Mouse (Mus musculus): ENCODE measurements around the gene Defb20. TPM values are rescaled to one million over a fixed set of nuclear protein-coding genes. Genes with fewer than 3 reads are reported as not detected.

Gene Defb20
- polyA plus RNA-seq, 1 experiment = not detected

- WGBS = 87% methylated on average over 2 of the region's 2 CpGs
- Histone ChIP-seq H3K27ac (ENCODE audit: insufficient read depth, low read depth, low read length) (no peak overlapping the region), H3K4me1 (ENCODE audit: control insufficient read depth, insufficient read depth, low read length) (peaks cover 13% of the 10 kb centered on the region), H3K4me3 (ENCODE audit: insufficient read depth, low read depth, low read length) (no peak overlapping the region)
- TF ChIP-seq POLR2A (IDR thresholded peaks at IDR 0.05; ENCODE audit: insufficient read depth, low read depth, low read length) = no peak
- no peak for TF ChIP-seq CTCF (IDR thresholded peaks at IDR 0.05; ENCODE audit: insufficient read depth, low read depth, low read length)
Measured at GRCm38 (mm10) chr2:152446642-152447041, 30.2 kb upstream of the Defb20 start.

- H3K4me1 ChIP-seq (ENCODE audit: control insufficient read depth, insufficient read depth, low read length) = peaks cover 13% of the 10 kb centered on the region
- H3K4me3 ChIP-seq (ENCODE audit: insufficient read depth, low read depth, low read length) = no peak overlapping the region
- WGBS = 17% methylated on average over 5 of the region's 5 CpGs
- TF ChIP-seq CTCF (IDR thresholded peaks at IDR 0.05; ENCODE audit: insufficient read depth, low read depth, low read length) (no peak), POLR2A (IDR thresholded peaks at IDR 0.05; ENCODE audit: insufficient read depth, low read depth, low read length) (no peak)
- H3K27ac ChIP-seq (ENCODE audit: insufficient read depth, low read depth, low read length) = no peak overlapping the region
Measured at GRCm38 (mm10) chr2:152447461-152447860, 29.4 kb upstream of the Defb20 start.

DNA sequence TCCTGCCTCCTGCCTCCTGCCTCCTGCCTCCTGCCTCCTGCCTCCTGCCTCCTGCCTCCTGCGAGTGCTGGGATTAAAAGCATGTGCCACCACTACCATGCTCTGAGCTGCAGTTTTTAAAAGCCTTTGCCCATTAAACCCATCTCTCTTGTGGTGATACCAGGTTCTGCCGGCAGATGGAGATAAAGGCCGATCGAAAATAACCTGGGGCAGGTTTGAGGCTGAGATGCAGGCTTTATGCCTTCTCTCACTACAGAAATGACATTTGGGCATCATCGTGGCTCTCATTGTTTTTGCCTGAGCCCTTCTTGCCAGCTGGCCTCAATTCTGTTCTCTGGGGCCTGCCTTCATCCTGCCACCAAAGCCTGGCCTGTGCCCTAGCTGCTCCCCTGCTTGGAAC lies 26.6 kb upstream of the Defb20 start:
- TF ChIP-seq CTCF (IDR thresholded peaks at IDR 0.05; ENCODE audit: insufficient read depth, low read depth, low read length) (peak; percentile 29; the same call in 1 of the 2 replicates), POLR2A (IDR thresholded peaks at IDR 0.05; ENCODE audit: insufficient read depth, low read depth, low read length) (no peak)
- H3K4me3 ChIP-seq (ENCODE audit: insufficient read depth, low read depth, low read length) = no peak overlapping the region
- no peak overlapping the region for H3K27ac ChIP-seq (ENCODE audit: insufficient read depth, low read depth, low read length)
- H3K4me1 ChIP-seq (ENCODE audit: control insufficient read depth, insufficient read depth, low read length) = peaks cover 10% of the 10 kb centered on the region
- 5% methylated on average over 5 of the region's 5 CpGs for WGBS

DNA sequence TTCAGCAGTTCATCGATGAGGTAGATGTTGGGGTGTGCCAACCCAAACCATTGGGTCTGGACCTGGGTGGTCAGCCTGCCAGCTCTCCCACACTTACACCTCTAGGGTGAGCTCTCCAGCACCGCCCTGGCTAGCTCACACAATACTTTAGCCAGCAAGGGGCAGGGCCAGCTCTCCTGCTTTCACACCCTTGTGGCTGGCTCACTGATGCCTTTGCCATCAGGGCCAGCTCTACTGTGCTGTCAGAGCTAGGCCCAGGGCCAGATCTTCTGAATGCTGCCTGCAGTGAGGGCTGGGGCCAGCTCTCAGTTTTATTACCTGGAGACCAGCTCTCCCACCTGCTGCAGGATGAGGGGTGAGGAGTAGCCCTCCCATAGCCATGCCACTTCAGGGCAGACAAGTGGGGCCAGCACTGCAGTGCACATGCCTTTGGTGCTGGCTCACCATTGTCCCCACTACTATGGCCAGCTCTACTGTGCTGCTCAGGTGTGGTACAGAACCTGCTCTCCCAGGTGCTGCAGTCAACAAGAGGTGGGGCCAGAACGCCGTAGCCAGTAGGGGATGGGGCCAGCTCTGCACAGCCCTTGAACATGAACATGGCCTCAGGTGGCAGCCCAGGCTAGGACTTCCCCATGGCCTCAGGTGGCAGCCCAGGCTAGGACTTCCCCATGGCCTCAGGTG lies 24.6 kb upstream of the Defb20 start:
- 79% methylated on average over 4 of the region's 4 CpGs for WGBS
- Histone ChIP-seq H3K27ac (ENCODE audit: insufficient read depth, low read depth, low read length) (no peak overlapping the region), H3K4me1 (ENCODE audit: control insufficient read depth, insufficient read depth, low read length) (peaks cover 5% of the 10 kb centered on the region), H3K4me3 (ENCODE audit: insufficient read depth, low read depth, low read length) (no peak overlapping the region)
- TF ChIP-seq POLR2A (IDR thresholded peaks at IDR 0.05; ENCODE audit: insufficient read depth, low read depth, low read length) (no peak), CTCF (IDR thresholded peaks at IDR 0.05; ENCODE audit: insufficient read depth, low read depth, low read length) (no peak)

GRCm38 (mm10) chr2:152459241-152459640 lies 17.6 kb upstream of the Defb20 start:
- Histone ChIP-seq H3K4me1 (ENCODE audit: control insufficient read depth, insufficient read depth, low read length) (no peaks in the 10 kb centered on the region), H3K27ac (ENCODE audit: insufficient read depth, low read depth, low read length) (no peak overlapping the region), H3K4me3 (ENCODE audit: insufficient read depth, low read depth, low read length) (no peak overlapping the region)
- TF ChIP-seq CTCF (IDR thresholded peaks at IDR 0.05; ENCODE audit: insufficient read depth, low read depth, low read length) (no peak), POLR2A (IDR thresholded peaks at IDR 0.05; ENCODE audit: insufficient read depth, low read depth, low read length) (no peak)
- 49% methylated on average over 13 of the region's 13 CpGs for WGBS

DNA sequence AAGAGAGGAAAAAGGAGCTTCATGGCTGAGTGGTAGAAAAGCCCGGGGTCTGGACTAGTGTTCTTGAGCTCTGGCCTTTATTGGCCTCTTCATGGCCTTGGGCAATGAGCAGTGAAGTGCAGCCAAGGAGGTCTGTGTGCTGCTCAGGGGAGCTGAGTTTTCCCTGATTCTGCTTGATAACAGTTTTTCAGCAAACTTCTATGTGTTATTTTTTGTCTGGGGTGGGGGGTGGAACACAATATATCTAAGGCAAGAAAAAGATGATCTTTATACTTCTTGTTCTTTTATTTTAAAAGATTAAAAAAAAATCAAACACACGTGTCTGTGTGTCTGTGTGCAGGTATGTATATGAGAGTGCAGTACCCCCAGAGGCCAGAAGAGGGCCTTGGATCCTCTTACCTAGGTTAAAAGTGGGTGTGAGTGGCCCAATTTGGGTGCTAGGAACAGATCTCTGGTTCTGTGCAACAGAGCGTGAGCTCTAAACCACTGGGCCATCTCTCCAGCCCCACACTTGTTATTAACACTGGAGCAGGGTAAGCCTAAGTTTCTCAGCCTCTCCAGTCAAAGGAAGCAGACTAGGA lies 12.2 kb upstream of the Defb20 start, which contains the start of gene Defb23:
Gene Defb23, minus strand, starts transcription at position 51 of the 581 bp plus-strand sequence.
- Histone ChIP-seq H3K4me1 (ENCODE audit: control insufficient read depth, insufficient read depth, low read length) (no peaks in the 10 kb centered on the region), H3K27ac (ENCODE audit: insufficient read depth, low read depth, low read length) (no peak within 1 kb of the TSS), H3K4me3 (ENCODE audit: insufficient read depth, low read depth, low read length) (no peak within 1 kb of the TSS)
- TF ChIP-seq CTCF (IDR thresholded peaks at IDR 0.05; ENCODE audit: insufficient read depth, low read depth, low read length) = no peak
- no peak for TF ChIP-seq POLR2A (IDR thresholded peaks at IDR 0.05; ENCODE audit: insufficient read depth, low read depth, low read length)
- 95% methylated on average over 3 of the region's 3 CpGs for WGBS

DNA sequence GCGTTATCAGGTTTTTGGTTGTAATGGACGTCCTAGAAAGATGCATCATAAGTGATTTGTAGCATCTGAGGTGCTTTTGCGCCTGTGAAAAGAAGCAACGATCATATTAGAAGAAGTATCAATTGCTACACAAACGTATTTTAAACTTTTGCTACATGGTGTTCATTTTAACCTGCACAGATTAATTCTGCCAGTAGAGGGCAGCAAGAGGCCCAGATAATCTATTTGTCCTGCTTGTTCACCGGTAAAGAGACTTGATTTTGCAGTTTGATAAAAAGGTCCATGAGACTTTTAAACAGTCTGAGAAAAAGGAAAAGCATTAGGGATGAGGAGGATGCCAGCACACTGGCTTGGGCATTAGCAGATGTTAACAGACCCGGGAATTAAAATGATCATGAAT lies 5.9 kb upstream of the Defb20 start:
- 26% methylated on average over 7 of the region's 7 CpGs for WGBS
- Histone ChIP-seq H3K4me1 (ENCODE audit: control insufficient read depth, insufficient read depth, low read length) (no peaks in the 10 kb centered on the region), H3K4me3 (ENCODE audit: insufficient read depth, low read depth, low read length) (no peak overlapping the region), H3K27ac (ENCODE audit: insufficient read depth, low read depth, low read length) (no peak overlapping the region)
- TF ChIP-seq CTCF (IDR thresholded peaks at IDR 0.05; ENCODE audit: insufficient read depth, low read depth, low read length) = no peak
- TF ChIP-seq POLR2A (IDR thresholded peaks at IDR 0.05; ENCODE audit: insufficient read depth, low read depth, low read length) = no peak

DNA sequence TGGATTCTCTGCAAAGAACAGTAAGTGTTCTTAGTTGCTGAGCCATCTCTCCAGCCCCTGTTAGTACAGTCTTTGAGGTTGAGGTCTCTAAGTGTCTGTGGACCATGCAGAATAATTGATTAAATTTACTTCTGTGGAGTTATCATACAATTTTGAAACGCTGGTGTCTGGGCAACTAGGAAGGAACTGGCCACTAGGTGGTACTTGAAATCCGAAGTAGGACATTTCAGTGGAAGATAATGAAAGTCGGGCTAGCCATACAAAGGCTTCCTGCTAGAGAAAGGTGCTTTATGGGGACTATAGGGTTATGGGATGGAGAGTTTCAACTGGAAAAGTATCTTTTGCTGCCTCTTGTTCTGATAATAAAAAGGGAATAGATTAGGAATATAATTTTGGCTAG lies 4.4 kb upstream of the Defb20 start:
- 33% methylated on average over 3 of the region's 3 CpGs for WGBS
- no peak overlapping the region for H3K27ac ChIP-seq (ENCODE audit: insufficient read depth, low read depth, low read length)
- no peak for TF ChIP-seq POLR2A (IDR thresholded peaks at IDR 0.05; ENCODE audit: insufficient read depth, low read depth, low read length)
- TF ChIP-seq CTCF (IDR thresholded peaks at IDR 0.05; ENCODE audit: insufficient read depth, low read depth, low read length) = no peak

DNA sequence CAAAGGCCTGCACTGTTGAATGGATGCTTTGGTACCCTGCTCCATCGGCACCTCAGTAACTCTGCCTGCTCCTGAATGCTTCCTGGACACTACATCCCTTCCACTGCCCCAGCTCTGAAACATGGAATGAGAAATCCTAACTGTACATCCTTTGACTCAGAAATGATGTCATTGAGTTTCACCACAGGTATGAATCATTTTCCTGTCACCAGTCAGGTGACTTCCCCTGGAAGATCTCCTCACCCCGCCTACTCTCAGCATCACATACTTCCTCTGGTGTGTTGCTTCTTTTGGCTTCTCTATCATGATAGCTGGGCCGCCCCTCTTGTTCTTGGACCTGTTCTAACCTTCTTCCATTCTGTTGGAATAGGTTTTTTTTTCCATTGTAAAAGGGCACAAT lies 4.0 kb downstream of the Defb20 start:
- Histone ChIP-seq H3K4me3 (ENCODE audit: insufficient read depth, low read depth, low read length) (no peak overlapping the region), H3K4me1 (ENCODE audit: control insufficient read depth, insufficient read depth, low read length) (no peaks in the 10 kb centered on the region), H3K27ac (ENCODE audit: insufficient read depth, low read depth, low read length) (no peak overlapping the region)
- TF ChIP-seq POLR2A (IDR thresholded peaks at IDR 0.05; ENCODE audit: insufficient read depth, low read depth, low read length) (no peak), CTCF (IDR thresholded peaks at IDR 0.05; ENCODE audit: insufficient read depth, low read depth, low read length) (no peak)
- WGBS = 90% methylated on average over 3 of the region's 3 CpGs

More for the DNA sequence above, 4.4 kb upstream of the Defb20 start:
- Histone ChIP-seq H3K4me3 (ENCODE audit: insufficient read depth, low read depth, low read length) (no peak overlapping the region), H3K4me1 (ENCODE audit: control insufficient read depth, insufficient read depth, low read length) (no peaks in the 10 kb centered on the region)
